Mouse (Mus musculus): ENCODE measurements around the gene Hist1h1a. TPM values are rescaled to one million over a fixed set of nuclear protein-coding genes. Genes with fewer than 3 reads are reported as not detected.
"Not testable (repeated sequence)": the region's sequence is repeated elsewhere in the genome, so short reads cannot be mapped to it uniquely, and the experiment has no call there.

Hist1h1a gene
- total RNA-seq (2021): 1 to 10 TPM; 1.2 to 1.5 TPM
- long read RNA-seq, experiment 1: 0 reads
- long read RNA-seq, experiment 2: 0 reads

DNA sequence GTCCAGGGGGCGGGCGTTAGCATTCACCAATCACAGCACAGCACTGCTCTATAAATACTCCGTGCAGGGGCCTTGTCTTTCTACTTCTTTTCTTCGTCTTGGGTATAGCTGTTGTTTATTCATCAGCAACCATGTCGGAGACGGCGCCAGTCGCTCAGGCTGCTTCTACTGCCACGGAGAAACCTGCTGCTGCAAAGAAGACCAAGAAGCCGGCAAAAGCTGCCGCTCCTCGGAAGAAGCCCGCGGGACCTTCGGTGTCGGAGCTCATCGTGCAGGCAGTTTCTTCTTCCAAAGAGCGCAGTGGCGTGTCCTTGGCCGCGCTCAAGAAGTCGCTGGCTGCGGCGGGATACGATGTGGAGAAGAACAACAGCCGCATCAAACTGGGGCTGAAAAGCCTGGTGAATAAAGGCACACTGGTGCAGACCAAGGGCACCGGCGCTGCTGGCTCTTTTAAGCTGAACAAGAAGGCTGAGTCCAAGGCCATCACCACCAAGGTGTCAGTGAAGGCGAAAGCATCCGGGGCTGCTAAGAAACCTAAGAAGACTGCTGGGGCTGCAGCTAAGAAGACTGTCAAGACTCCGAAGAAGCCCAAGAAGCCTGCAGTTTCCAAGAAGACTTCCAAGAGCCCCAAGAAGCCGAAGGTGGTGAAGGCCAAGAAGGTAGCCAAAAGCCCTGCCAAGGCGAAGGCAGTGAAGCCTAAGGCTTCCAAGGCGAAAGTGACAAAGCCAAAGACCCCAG, at the start of gene Hist1h1a:
Gene Hist1h1a, plus strand, starts transcription at position 81 of the 738 bp plus-strand sequence.
- TF ChIP-seq CTCF (IDR thresholded peaks at IDR 0.05): no peak
- H3K27ac ChIP-seq: peak within 1 kb of the TSS; percentile 88

DNA sequence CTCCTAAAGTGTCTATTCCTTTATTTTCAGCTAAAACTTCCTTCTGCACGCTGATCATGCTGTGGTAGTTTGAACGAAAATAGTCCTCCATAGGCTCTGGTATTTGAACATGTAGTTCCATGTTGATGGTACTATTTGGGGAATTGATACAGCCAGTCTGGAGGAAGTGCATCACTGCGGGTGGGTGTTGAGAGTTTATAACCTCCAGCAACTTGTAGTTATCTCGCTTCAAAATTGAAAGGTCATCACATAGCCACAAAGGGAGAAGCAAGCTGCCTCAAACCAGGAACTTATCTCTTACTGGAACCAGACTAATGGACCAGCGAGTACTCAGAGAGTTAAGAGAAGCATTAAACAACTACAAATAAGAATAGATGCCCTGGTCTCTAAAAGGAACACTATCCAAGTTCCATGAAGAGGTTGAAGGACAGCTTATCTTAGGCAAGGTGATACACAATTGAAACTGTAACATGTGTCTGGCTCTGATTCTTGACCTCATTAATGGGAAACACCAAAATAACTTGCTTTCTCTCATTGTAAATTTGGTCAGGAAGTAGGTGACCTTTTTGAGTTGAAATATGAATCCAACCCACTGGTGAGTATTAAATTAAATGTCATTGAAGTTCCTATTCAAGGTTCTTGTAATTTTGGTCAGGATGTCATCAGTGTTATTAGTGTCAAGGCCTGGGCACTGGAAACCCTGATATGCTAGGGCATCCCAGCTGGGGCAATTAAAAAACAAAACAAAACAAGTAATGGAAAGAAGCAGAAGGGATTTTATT, 47.0 kb upstream of the Hist1h1a start:
- Histone ChIP-seq H3K4me3 (no peak overlapping the region), H3K27ac (peak overlapping the region; percentile 20; the same call in 1 of the 2 replicates)
- intact Hi-C loops (cut with DNase I): no loop called here
- DNase-seq: no peak
- no peak for TF ChIP-seq CTCF (IDR thresholded peaks at IDR 0.05)

More for the DNA sequence above, at the start of gene Hist1h1a:
- intact Hi-C loops (cut with DNase I): loop anchor here (5.0 kb wide), 2 partner anchors 141 to 181 kb away; partner anchors contain the start of genes Hist1h1e, Hist1h2be and Hist1h4d
- DNase-seq: peak; percentile 82
- H3K4me3 ChIP-seq: peak within 1 kb of the TSS; percentile 88

DNA sequence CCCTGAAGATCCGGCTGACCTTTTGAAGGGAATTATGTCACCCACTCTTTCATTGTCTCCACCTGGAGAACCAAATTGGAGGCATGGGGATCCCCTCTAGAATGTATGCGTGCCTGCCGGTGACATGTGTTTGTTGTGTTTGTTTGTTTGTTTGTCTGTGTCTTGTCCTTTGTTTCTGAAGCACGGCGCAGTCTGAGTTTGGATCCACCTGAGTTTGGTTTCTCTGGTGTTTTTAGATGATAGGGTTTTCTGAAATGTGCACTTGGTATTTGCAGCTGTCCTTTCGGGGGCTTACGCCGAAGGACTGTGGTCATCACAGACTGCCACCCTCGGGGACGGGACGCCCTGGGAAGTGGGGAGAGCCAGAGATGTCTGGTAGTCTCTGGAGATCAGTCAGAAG, 46.3 kb upstream of the Hist1h1a start:
- no peak overlapping the region for H3K4me3 ChIP-seq
- no peak for TF ChIP-seq CTCF (IDR thresholded peaks at IDR 0.05)
- no peak overlapping the region; the same call in 1 of the 2 replicates for H3K27ac ChIP-seq
- intact Hi-C loops (cut with DNase I): no loop called here
- no peak for DNase-seq

DNA sequence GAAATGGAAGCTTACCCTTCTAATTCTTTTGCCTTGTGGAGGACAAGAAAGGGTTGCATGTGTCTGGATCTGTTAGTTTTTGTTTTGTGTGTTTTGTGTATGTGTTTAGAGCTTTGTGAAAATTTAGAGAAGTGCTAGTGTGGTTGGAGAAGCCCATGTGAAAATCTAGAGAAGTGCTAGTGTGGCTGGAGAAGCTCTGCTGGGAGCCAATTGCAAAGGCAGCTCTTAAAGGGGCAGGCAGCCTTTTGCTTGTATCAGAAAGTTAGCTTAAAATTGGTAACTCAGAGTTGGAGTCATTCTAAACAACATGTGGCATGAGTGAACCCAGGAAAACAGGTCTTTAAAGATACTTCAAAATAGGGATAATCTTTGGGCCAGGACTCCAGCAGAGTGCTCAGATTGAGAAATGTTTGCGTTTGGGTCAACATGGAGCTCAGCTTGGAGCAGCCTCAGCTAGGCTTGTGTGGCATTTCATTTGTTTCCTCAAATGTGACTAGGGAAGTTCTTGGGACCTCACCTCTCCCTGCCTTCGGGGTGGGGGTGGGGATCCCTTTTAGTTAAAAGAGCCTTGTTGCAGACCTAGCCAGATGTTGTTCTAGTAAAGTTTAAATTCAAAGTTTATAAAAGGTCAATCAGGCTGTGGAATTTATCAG, 45.7 kb upstream of the Hist1h1a start:
- H3K4me3 ChIP-seq; DNase-seq; intact Hi-C loops (cut with DNase I); H3K27ac ChIP-seq: not testable (repeated sequence)

DNA sequence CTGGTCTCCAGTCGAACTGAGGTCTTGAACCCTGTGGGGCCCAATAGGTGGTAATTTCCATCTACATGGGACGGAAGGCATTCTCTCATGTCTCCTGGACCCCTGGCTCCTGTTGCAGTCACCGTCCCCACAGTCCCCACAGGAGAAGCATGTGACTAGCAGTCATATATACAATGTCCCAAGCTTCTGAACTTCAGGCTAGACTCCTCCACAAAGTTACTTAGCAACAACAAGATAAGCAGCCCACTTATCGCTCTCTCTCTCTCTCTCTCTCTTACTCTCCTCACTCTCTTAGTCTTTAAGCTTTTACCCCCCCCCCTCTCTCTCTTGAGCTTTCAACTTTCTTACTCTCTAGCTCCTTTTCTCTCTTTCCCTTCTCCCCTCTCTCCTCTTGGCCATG, 39.2 kb upstream of the Hist1h1a start:
- no peak for TF ChIP-seq CTCF (IDR thresholded peaks at IDR 0.05)

DNA sequence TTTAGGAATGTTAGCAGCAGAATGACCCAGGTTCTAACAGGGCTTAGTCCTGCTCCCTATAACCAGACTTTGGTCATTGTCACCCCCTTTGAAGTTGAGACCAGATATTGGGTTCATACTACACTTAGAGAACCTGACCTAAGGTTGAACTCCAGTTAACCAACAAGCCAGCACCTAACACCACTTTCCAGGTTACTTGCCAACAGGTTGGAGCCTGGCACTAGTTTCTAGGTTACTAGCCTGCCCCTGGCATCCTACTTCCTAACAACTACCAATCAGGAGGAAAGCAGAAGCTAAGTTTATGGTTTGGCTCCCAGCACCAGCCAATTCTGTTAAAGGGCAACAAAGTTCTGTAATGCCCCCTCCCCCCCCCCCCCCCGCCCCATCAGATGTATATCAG, 38.3 kb upstream of the Hist1h1a start:
- DNase-seq: no peak
- TF ChIP-seq CTCF (IDR thresholded peaks at IDR 0.05): no peak
- H3K27ac ChIP-seq: no peak overlapping the region
- H3K4me3 ChIP-seq: no peak overlapping the region
- intact Hi-C loops (cut with DNase I): no loop called here

More for the DNA sequence above, 39.2 kb upstream of the Hist1h1a start:
- no peak for DNase-seq
- intact Hi-C loops (cut with DNase I): no loop called here
- no peak overlapping the region for H3K4me3 ChIP-seq
- H3K27ac ChIP-seq: no peak overlapping the region

DNA sequence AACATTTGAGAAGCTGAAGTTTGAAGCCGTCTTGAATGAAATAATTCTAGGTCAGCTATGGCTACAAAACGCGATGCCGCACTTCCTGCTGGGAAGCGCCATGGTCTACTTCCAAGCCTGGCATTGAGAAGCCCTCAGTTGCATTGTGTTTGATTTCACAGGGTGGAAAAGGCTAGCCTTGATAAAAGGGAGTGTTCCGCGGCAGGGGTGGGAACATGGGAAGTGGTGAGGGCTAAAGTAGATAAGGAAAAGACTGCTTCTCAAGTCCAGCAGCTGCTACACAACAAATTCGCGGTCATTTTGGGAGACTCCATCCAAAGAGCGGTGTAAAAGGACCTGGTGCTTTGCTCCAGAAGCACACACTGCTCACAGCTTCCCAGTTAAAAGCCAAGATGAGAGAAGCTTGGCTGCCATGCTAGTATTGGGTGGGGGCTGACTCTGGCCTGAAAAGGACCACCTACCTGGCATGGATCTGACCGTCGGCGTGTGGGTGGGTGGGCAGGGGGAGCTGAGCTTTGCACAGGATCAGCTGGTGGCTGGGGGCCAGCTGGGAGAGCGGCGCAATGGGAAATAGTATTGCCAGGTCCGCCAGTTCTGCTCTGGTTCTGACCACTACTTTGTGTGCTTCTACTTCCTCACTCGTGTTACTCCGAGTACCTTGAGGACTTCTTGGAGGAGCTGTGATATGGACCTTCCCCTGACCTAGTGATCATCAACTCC, 34.8 kb upstream of the Hist1h1a start:
- intact Hi-C loops (cut with DNase I): no loop called here
- no peak for DNase-seq
- no peak overlapping the region for H3K27ac ChIP-seq
- no peak overlapping the region for H3K4me3 ChIP-seq
- TF ChIP-seq CTCF (IDR thresholded peaks at IDR 0.05): no peak

DNA sequence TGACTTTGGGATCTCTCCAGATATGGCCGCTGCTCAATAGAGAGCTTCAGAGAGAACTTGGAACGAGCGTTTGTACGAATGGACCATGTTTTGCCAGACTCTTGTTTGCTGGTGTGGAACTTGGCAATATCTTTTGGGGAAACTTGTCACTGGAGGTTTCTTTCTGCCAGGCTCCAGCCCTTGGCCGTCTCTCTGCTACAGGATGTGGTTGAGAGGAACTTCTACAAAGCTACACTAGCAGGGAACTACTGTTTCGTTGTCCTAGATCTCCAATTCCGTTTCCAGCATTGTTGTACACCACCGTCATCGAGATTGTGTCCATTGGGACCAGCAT, 34.3 kb upstream of the Hist1h1a start:
- intact Hi-C loops (cut with DNase I): no loop called here
- DNase-seq: peak; percentile 28
- no peak overlapping the region for H3K4me3 ChIP-seq
- TF ChIP-seq CTCF (IDR thresholded peaks at IDR 0.05): no peak
- H3K27ac ChIP-seq: no peak overlapping the region

DNA sequence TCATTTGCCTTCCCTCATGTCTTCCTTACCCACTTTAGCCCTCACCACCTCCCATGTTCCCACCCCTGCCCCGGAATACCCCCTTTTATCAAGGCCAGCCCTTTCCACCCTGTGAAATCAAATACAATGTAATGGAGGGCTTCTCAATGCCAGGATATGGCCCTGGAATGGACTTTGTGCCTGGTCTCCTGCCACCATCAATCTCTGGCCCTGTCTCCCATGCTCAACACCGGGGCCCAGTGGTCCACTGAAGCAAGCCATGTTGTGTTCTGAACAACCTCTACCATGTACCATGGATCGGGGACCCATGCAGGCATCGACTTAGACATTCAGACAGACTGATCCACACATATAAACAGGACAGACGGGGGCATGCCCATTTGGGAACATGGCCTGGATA, 33.8 kb upstream of the Hist1h1a start:
- no peak for TF ChIP-seq CTCF (IDR thresholded peaks at IDR 0.05)
- intact Hi-C loops (cut with DNase I): loop anchor here (10.0 kb wide), 2 partner anchors 45 to 165 kb away; partner anchors contain the start of genes Hist1h2ac, Hist1h2bc and Hist1h3e
- no peak for DNase-seq
- H3K4me3 ChIP-seq: no peak overlapping the region
- H3K27ac ChIP-seq: 0 out of 2 replicates have a peak overlapping the region, but pooled peaks have one; percentile 8

DNA sequence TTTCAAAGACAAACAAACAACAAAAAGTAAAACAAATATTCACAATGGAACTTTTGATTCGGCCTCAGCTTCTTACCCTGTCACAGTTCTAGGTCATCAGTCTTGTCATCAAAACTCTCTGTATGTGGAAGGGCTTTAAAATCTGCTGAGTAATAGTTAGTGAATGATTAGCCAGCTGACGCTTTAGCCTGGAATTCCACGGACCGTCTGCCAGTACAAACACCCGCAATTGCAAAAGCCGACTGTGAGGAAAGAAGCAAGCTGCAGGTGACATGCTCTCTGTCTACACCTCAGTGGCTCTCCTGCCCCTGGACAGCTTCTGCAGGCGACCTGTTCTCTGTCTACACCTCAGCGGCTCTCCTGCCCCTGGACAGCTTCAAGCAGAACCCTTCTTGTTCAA, 33.0 kb upstream of the Hist1h1a start:
- no peak overlapping the region for H3K4me3 ChIP-seq
- intact Hi-C loops (cut with DNase I): loop anchor here (10.0 kb wide), 2 partner anchors 46 to 166 kb away; partner anchors contain the start of genes Hist1h2ac, Hist1h2bc and Hist1h3e
- peak; percentile 34 for DNase-seq
- TF ChIP-seq CTCF (IDR thresholded peaks at IDR 0.05): no peak
- H3K27ac ChIP-seq: peak overlapping the region; percentile 29; the same call in 1 of the 2 replicates

DNA sequence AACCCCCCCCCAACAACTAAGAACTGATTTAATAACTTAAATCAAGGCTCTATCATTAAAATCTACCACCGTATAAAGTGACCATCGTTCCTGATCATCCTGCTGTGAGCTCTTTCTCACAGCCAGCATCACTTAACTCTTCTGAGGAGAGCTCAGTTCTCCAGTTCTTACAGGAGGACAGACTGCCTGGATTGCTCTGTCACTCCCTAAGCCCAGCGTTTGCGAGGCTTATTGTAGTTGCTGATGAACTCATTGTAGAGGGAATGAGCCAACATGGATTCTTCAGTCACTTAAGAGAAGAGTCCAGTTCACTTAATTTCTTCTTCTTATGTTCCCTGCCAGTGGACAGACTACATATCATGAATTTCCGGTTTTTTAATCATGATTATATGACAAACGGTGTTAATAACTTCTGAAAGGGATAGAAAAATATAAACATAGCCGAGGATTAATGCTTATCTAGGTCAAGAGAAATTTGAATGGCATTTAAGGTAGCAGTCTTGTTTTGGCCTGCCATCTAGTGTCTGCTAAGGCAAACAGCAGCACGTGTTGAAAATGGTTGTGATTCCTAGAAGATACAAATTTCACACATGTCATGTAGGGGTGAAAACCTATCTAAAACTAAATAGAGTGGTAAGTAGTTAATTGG, 31.2 kb upstream of the Hist1h1a start:
- Histone ChIP-seq H3K27ac (0 out of 2 replicates have a peak overlapping the region, but pooled peaks have one; percentile 4), H3K4me3 (no peak overlapping the region)
- TF ChIP-seq CTCF (IDR thresholded peaks at IDR 0.05): peak; percentile 91
- intact Hi-C loops (cut with DNase I): loop anchor here (1.0 to 10.0 kb wide), 3 partner anchors 31 to 167 kb away; partner anchors contain the start of genes Hist1h2ac, Hist1h2bc and Hist1h3e
- DNase-seq: no peak
